Mouse (Mus musculus) mouse embryonic stem cell (cell line): ENCODE data around the gene Cdc42ep4.

Experiments used
- in situ Hi-C, 2 experiments: fragments of 300-500 bp; cut with MboI; formaldehyde crosslinking; loops; 1 replicate in 1 of 2; 3 replicates in 1 of 2; pipeline ENCODE4 v1.14.3; 2019 to 2020; ENCODE audit warnings: low sequenced_read_pairs in 2 of 2, low pct_unique_long_range_greater_than_20kb in 1 of 2, mixed read lengths in 1 of 2; ENCODE audit not compliant: unreplicated experiment in 1 of 2

Gene Cdc42ep4

DNA sequence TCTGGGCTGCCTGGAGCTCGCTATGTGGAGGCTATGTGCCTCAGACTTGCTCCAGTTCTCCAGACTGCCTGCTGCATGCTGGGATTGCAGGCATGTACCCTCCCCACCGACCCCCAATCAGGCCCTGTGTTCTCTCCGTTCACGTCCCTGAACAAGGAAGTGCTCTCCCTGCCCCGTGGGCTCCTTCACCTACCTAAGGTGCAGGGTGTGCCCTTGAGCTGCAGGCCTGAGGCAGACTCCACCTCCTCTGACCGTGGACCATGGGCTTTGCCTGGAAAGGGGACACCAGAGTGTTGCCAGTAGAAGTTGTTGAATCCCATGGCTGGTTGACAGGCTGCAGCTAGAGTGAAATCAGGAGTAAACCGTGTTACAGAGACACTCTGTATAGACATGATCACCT, 52.0 kb downstream of the Cdc42ep4 start:
- in situ Hi-C loops = loop anchor here (5.0 kb wide), 1 partner anchor 113 kb away; no protein-coding TSS in a partner anchor

- in situ Hi-C loops = no loop called here
These were observed 53.6 kb downstream of the Cdc42ep4 start for GRCm38 (mm10) chr11:113698013-113698545.

DNA sequence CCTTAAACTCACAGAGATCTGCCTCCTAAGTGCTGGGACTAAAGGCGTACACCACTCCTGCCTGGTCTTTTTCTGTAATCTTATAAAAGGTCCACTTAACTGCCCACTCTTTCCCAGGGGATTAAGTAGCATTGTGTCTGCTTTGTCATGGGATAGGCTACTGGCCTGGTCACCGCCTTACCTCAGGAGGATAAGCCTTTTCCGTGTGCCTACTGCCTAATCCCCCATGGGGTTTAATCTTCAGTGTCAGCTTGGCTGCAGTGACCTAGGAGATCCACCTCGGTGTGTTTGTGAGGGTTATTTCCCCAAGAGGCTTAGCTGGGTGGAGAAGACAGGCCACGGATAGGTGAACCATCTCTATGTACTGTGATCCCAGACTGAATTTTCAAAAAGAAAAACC, 54.1 kb downstream of the Cdc42ep4 start:
- in situ Hi-C loops = no loop called here

- in situ Hi-C loops = no loop called here
These were observed 59.8 kb downstream of the Cdc42ep4 start for GRCm38 (mm10) chr11:113691851-113692250.

GRCm38 (mm10) chr11:113691318-113691717, 60.4 kb downstream of the Cdc42ep4 start:
- in situ Hi-C loops = no loop called here

- in situ Hi-C loops = no loop called here
These were observed 61.2 kb downstream of the Cdc42ep4 start for GRCm38 (mm10) chr11:113690506-113690905.

DNA sequence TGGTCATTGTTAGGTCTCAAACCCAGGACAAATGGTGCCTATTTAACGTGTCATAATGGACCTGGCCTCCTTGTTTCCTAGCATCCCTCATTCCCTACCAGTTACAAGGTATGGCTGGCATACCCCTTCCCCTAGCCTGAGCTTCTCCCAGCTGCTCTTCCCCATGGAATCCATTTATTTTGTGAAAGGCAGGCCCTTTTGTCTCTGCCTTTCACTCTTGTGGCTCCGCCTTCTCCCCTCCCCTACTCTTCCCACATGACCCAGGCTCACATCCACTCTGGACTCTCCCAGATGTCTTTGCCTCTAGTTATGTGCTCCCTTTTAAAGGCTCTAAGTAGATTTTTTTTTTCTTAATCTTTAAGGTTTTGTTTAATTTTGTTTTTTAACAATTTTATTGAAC, 64.7 kb downstream of the Cdc42ep4 start:
- in situ Hi-C loops = no loop called here

GRCm38 (mm10) chr11:113684707-113685426, 66.8 kb downstream of the Cdc42ep4 start:
- in situ Hi-C loops = no loop called here

GRCm38 (mm10) chr11:113683957-113684706, 67.5 kb downstream of the Cdc42ep4 start, which contains the start of the genes Fam104a and D11Wsu47e:
Gene Fam104a, minus strand, starts transcription at chr11:113684155.
Gene D11Wsu47e, plus strand, starts transcription at chr11:113684412.
- in situ Hi-C loops = no loop called here

DNA sequence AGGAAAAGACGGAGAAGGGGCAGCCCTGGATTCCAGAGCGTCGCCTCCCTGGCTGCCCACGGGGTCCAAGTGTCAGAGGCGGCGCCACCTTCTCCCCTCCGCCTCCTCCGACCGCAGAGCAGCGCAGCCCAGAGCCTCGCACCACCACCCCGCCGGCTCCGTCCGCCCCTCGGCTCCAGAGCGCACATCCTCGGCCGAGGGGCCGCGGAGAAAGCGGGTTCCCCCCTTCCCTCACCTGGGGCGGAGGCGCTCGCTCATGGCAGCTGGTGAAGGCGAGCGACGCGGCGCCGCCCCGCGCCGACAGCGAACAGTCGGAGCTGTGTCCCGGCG, 68.1 kb downstream of the Cdc42ep4 start:
- in situ Hi-C loops = no loop called here

- in situ Hi-C loops = no loop called here
These were observed 68.6 kb downstream of the Cdc42ep4 start for GRCm38 (mm10) chr11:113682897-113683626.

DNA sequence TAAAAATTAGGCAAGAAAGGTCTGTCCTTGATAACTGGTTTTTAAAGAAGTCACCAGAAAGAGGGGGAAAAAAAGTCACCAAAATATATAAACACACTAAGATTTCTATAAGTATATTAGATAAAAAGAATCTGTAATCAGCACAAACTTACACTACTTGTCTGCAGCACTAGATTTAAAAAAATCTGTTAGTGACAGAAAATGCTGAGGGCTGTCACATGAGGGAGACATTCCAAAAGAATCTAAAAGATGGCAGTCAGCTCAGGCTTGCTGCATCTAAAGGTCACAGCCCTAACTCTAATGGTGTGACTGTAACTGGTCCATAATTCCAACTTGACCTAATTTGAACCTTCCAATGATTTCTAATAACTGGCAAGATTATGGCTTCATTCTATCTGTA, 69.7 kb downstream of the Cdc42ep4 start:
- in situ Hi-C loops = no loop called here

DNA sequence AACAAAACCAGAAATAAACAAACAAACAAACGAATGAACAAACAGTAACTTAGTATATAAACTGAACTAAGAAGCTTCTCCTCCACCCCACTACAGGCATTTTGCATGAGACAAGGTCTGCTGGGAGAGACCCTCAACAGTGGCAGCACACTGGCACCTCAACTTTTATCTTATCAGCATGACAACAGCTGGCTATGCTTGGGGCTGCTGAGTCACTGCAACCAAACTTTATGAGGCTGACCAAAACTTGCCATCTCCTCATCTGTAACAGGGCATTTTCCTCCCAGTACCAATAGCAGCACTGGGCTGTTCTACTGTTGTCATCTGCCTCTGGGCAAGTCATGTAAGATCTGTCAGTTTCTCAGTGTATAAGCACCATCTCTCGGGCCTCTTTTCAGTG, 70.7 kb downstream of the Cdc42ep4 start:
- in situ Hi-C loops = no loop called here

- in situ Hi-C loops = no loop called here
These were observed 73.3 kb downstream of the Cdc42ep4 start for GRCm38 (mm10) chr11:113678373-113678772.

DNA sequence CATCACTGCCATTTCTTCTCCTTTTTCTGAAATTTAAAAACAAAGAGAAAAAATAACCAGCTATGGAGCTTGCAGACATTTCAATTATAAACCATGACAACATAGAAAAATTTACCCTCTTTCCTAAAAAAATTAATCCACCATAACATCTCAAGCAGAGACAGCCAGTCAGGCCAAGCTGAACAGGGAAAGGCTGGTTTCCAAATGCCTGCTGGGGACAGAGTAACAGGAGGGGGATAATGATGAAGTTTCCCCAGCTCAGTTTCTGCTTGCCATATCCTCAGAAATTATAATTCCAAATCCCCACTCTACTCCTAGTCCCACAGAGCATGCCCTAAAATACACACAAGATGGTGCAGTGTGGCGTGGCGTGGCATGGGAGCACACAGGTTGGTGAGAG, 74.3 kb downstream of the Cdc42ep4 start:
- in situ Hi-C loops = no loop called here
